Mouse (Mus musculus) lung, adult 2 months (tissue): ENCODE measurements at regions not wholly inside any gene's neighbourhood (a gene's known extent, or its start where the extent isn't known, plus 50 kb on each side); places are given as distances from the start of the nearest gene placed in this dataset.

ENCODE experiments used
- CTCF ChIP-seq: fragments of 200-500 bp; IDR thresholded peaks from 2 replicates; pipeline ENCODE4 v1.5.1; 2011; ENCODE audit warnings: mild to moderate bottlenecking, low read length, control low read depth; ENCODE audit not compliant: insufficient read depth
- POLR2A ChIP-seq: fragments of 200-500 bp; IDR thresholded peaks from 2 replicates; pipeline ENCODE4 v1.6.1; 2011; ENCODE audit warnings: low read depth, mild to moderate bottlenecking, control low read depth, low read length, borderline replicate concordance; ENCODE audit errors: extremely low read depth

GRCm38 (mm10) chr5:76080429-76080828 lies 59.6 kb upstream of the Srd5a3 start:
- TF ChIP-seq CTCF, result no peak
- TF ChIP-seq POLR2A, result no peak
